Mouse (Mus musculus) erythroblast, embryonic 14.5 days (primary cell): Measurements from ENCODE around the gene Mbtd1.

Experiments
- GATA1 ChIP-seq: IDR thresholded peaks from 2 replicates; pipeline ENCODE4 v1.6.1; 2012; ENCODE audit warnings: low read length, inconsistent platforms, mixed read lengths
- TAL1 ChIP-seq: IDR thresholded peaks from 3 replicates; pipeline ENCODE4 v1.6.1; 2012; ENCODE audit warnings: low read length, inconsistent platforms, mixed read lengths

- no peak for TF ChIP-seq GATA1
- TF ChIP-seq TAL1, result no peak
Measured at GRCm38 (mm10) chr11:93852546-93852945, 33.1 kb upstream of the Mbtd1 start.
